Mouse (Mus musculus) heart, postnatal 25 days (tissue): ENCODE data around the gene Casq2. TPM values are rescaled to one million over a fixed set of nuclear protein-coding genes. Genes with fewer than 3 reads are reported as not detected.

ENCODE experiments used
- DNase-seq: peaks from one replicate; pipeline ENCODE4 v3.0.0; 2022; ENCODE audit warnings: low spot score
- intact Hi-C: fragments of 180-260 bp; cut with DNase I; formaldehyde crosslinking; loops from one replicate; pipeline ENCODE4 v1.15.1; 2025
- total RNA-seq, 2 experiments: library from RNA; stranded (reverse); gene quantifications; 2 replicates each; pipeline ENCODE4 v1.2.3; 2021

Gene Casq2
- total RNA-seq, 2 experiments from 2014 or later = 1,096 to 1,107 TPM

GRCm38 (mm10) chr3:102181191-102181590 is 95.0 kb downstream of the Casq2 start:
- intact Hi-C loops = no loop called here
- no peak for DNase-seq

- no peak for DNase-seq
- intact Hi-C loops = no loop called here
Measured at GRCm38 (mm10) chr3:102182601-102183000, 96.4 kb downstream of the Casq2 start.

- DNase-seq = no peak
- intact Hi-C loops = no loop called here
Measured at GRCm38 (mm10) chr3:102184721-102185120, 98.5 kb downstream of the Casq2 start.

- intact Hi-C loops = no loop called here
- no peak for DNase-seq
Measured at GRCm38 (mm10) chr3:102187401-102187800, 101.2 kb downstream of the Casq2 start.

- no peak for DNase-seq
- intact Hi-C loops = no loop called here
Measured at GRCm38 (mm10) chr3:102188972-102189371, 102.8 kb downstream of the Casq2 start.

GRCm38 (mm10) chr3:102190015-102190414 is 103.8 kb downstream of the Casq2 start:
- intact Hi-C loops = no loop called here
- DNase-seq = no peak

GRCm38 (mm10) chr3:102190642-102191041 is 104.4 kb downstream of the Casq2 start:
- intact Hi-C loops = no loop called here
- DNase-seq = no peak

GRCm38 (mm10) chr3:102191575-102191974 is 105.4 kb downstream of the Casq2 start:
- intact Hi-C loops = no loop called here
- DNase-seq = no peak

- DNase-seq = no peak
- intact Hi-C loops = no loop called here
Measured at GRCm38 (mm10) chr3:102192621-102193020, 106.4 kb downstream of the Casq2 start.

GRCm38 (mm10) chr3:102193488-102194290 is 107.5 kb downstream of the Casq2 start:
- DNase-seq = no peak
- intact Hi-C loops = no loop called here

GRCm38 (mm10) chr3:102194291-102195051 is 108.3 kb downstream of the Casq2 start:
- intact Hi-C loops = no loop called here

GRCm38 (mm10) chr3:102195762-102196161 is 109.5 kb downstream of the Casq2 start:
- DNase-seq = no peak
- intact Hi-C loops = no loop called here

More at GRCm38 (mm10) chr3:102194291-102195051, 108.3 kb downstream of the Casq2 start:
- no peak for DNase-seq

Other genes starting within 250 kb of the Casq2 start
- gene Mab21l3, start 237.5 kb upstream of the Casq2 start, total RNA-seq = under 1 TPM in 1 of 2 experiments, not detected in 1; 0.08 TPM
- gene Slc22a15, start 162.0 kb upstream of the Casq2 start, total RNA-seq = 1 to 10 TPM; 2.2 to 2.7 TPM
- gene Nhlh2, start 76.3 kb upstream of the Casq2 start, total RNA-seq = not detected
- 10 to 100 TPM; 11.3 to 12.9 TPM for gene Vangl1, start 118.3 kb downstream of the Casq2 start, total RNA-seq